Mouse (Mus musculus) thymus, adult 2 months (tissue): Measurements from ENCODE around the gene Dst.

Experiments used
- CTCF ChIP-seq: fragments of 200-500 bp; IDR thresholded peaks from 2 replicates; pipeline ENCODE4 v1.5.1; 2012; ENCODE audit warnings: mild to moderate bottlenecking, control low read depth, low read length, moderate library complexity, borderline replicate concordance; ENCODE audit not compliant: control insufficient read depth, poor library complexity, insufficient read depth; ENCODE audit errors: extremely low read depth
- POLR2A ChIP-seq: fragments of 200-500 bp; IDR thresholded peaks from 2 replicates; pipeline ENCODE4 v1.6.1; 2012; ENCODE audit warnings: mild to moderate bottlenecking, low read length, control low read depth, moderate library complexity; ENCODE audit not compliant: control insufficient read depth, poor library complexity, insufficient read depth; ENCODE audit errors: extremely low read depth

DNA sequence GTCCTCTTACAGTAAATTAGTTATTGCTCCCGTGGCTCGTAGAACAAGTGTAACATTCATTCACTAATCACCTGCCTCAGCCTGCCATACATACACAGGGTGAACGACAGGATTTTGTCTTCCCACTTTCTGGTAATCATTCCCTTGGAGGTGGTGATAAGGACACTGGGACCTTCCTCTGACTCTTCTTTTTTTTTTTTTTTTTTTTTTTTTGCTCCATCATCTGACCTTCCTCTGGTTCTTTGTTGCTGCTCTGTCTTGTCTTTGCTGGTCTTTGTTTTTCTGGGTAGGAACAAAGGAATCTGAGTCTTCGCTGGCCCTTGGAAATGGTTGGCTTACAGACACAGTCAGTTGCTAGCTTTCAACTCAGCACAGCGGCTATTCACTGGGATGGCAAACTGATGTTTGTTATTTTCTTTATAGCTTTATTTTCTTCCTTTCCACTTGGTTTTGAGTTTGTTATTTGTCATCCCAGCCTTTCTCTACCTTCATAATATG lies 157.6 kb downstream of the Dst start:
- TF ChIP-seq CTCF: no peak
- no peak for TF ChIP-seq POLR2A
